ENCODE assay signal across 17 mouse cellular contexts in the genomic region with DNA sequence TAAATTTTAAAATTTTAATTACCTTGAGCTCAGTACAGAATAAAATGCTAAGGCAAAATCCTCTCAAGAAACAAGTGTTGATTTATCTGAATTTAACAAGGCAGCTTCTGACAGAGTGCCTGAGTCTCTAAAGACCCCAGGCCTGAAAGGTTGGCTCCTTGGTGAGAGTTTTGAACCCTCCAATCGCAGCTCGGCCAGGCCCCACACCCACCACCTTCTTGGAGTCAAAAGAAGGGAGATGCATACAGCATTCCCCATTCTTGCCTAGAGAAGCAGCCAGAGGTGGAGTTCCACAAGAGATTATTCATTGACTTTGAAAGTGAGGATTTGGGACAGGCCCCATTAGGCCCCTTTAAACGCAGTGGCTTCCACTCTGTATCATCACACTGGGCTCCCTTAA.
"Had no signal": no experiment of that assay in that cellular context is flagged by ENCODE, and none has a peak within 500 bp of the region (broad histone marks: within the 10 kb centered on the region; RNA-seq: fewer than 3 reads in every experiment).

No protein-coding gene starts in this region.

- DNase-seq: liver, postnatal 0 days; lung, adult 2 months; lung, postnatal 14 days; lung, postnatal 36 days; midbrain, embryonic 14.5 days; right cerebral cortex, postnatal 14 days; thymus, adult 2 months; thymus, postnatal 25 days; thymus, postnatal 4 days had no signal

- H3K27ac ChIP-seq: lung, embryonic 15.5 days; macrophage; midbrain, embryonic 12.5 days; neural tube, embryonic 12.5 days; stomach, embryonic 15.5 days; stomach, postnatal 0 days had no signal

- H3K9me3 ChIP-seq: lung, embryonic 15.5 days; megakaryocyte, embryonic 14.5 days; midbrain, embryonic 12.5 days; neural tube, embryonic 12.5 days; stomach, embryonic 15.5 days had no signal

- ATAC-seq: liver, postnatal 0 days; lung, postnatal 0 days had no signal

- H3K4me1 ChIP-seq: lung, embryonic 15.5 days; megakaryocyte, embryonic 14.5 days; midbrain, embryonic 12.5 days; neural tube, embryonic 12.5 days; stomach, embryonic 15.5 days had no signal

- H3K4me3 ChIP-seq: lung, embryonic 15.5 days; megakaryocyte, embryonic 14.5 days; midbrain, embryonic 12.5 days; neural tube, embryonic 12.5 days; stomach, embryonic 15.5 days had no signal

- H3K9ac ChIP-seq: liver, postnatal 0 days; lung, embryonic 15.5 days; midbrain, embryonic 12.5 days; neural tube, embryonic 12.5 days; stomach, embryonic 15.5 days had no signal

- H3K36me3 ChIP-seq: lung, embryonic 15.5 days; midbrain, embryonic 12.5 days; neural tube, embryonic 12.5 days; stomach, embryonic 15.5 days had no signal

- H3K4me2 ChIP-seq: lung, embryonic 15.5 days; midbrain, embryonic 12.5 days; neural tube, embryonic 12.5 days; stomach, embryonic 15.5 days had no signal

- H3K27me3 ChIP-seq: lung, embryonic 15.5 days; megakaryocyte, embryonic 14.5 days; midbrain, embryonic 12.5 days; neural tube, embryonic 12.5 days; stomach, embryonic 15.5 days had no signal
